Mouse (Mus musculus): ENCODE measurements around the gene Bicral.
A peak's percentile ranks its signal among the peaks of the same experiment; 100 is the strongest.

Bicral gene

GRCm38 (mm10) chr17:46751794-46752556 lies 106.3 kb downstream of the Bicral start, which contains the start of gene Cnpy3:
TSS of gene Cnpy3 (minus strand) at chr17:46752214.
- peak; percentile 98 for DNase-seq (ENCODE audit: low read depth, low spot score)

- DNase-seq (ENCODE audit: low read depth, low spot score) = no peak
Measured at GRCm38 (mm10) chr17:46751056-46751793, 107.1 kb downstream of the Bicral start.

GRCm38 (mm10) chr17:46750580-46750979 lies 107.7 kb downstream of the Bicral start:
- DNase-seq (ENCODE audit: low read depth, low spot score) = no peak

GRCm38 (mm10) chr17:46749282-46749681 lies 109.0 kb downstream of the Bicral start:
- no peak for DNase-seq (ENCODE audit: low read depth, low spot score)

Measured in forelimb bud, embryonic 11.5 days (tissue).